Mouse (Mus musculus): ENCODE measurements around the gene Taf4. TPM values are rescaled to one million over a fixed set of nuclear protein-coding genes. Genes with fewer than 3 reads are reported as not detected.
A peak's percentile ranks its signal among the peaks of the same experiment; 100 is the strongest.

The Taf4 gene
- 3.4 and 3.7 TPM in 2 replicates for polyA plus RNA-seq (2015; fragmentation: Nextera tagmentation; extraction: Ambion mirVana)

GRCm38 (mm10) chr2:179976628-179977343, at the start of gene Taf4:
Taf4 (minus strand) TSS chr2:179976646.
- Histone ChIP-seq H3K4me2 (peak within 1 kb of the TSS; percentile 96), H3K9ac (peak within 1 kb of the TSS; percentile 99), H3K27me3 (no peaks in the 10 kb centered on the region), H3K36me3 (no peaks in the 10 kb centered on the region), H3K4me1 (peaks cover 30% of the 10 kb centered on the region), H3K27ac (peak within 1 kb of the TSS; percentile 95), H3K4me3 (peak within 1 kb of the TSS; percentile 78), H3K9me3 (no peaks in the 10 kb centered on the region)
- peak; percentile 96 for ATAC-seq (ENCODE audit: borderline replicate concordance, extremely low read depth, low FRiP score, low TSS enrichment)
- 1% methylated on average over 75 of the region's 84 CpGs for WGBS

- peaks cover 29% of the 10 kb centered on the region for H3K4me1 ChIP-seq
- no peaks in the 10 kb centered on the region for H3K9me3 ChIP-seq
- peaks cover 24% of the 10 kb centered on the region for H3K27me3 ChIP-seq
- H3K27ac ChIP-seq = 0 out of 2 replicates have a peak overlapping the region, but pooled peaks have one; percentile 95
- peak overlapping the region; percentile 71 for H3K4me2 ChIP-seq
- ATAC-seq (ENCODE audit: borderline replicate concordance, extremely low read depth, low FRiP score, low TSS enrichment) = no peak
- H3K36me3 ChIP-seq = peaks cover 29% of the 10 kb centered on the region
- H3K4me3 ChIP-seq = peak overlapping the region; percentile 85
- WGBS = 3% methylated on average over 6 of the region's 6 CpGs
- peak overlapping the region; percentile 86 for H3K9ac ChIP-seq
Observed at GRCm38 (mm10) chr2:180025861-180026200, 49.4 kb upstream of the Taf4 start.

GRCm38 (mm10) chr2:180025135-180025860, 48.9 kb upstream of the Taf4 start:
- Histone ChIP-seq H3K9ac (peak overlapping the region; percentile 86), H3K4me2 (peak overlapping the region; percentile 71), H3K27ac (peak overlapping the region; percentile 95), H3K9me3 (no peaks in the 10 kb centered on the region), H3K36me3 (peaks cover 24% of the 10 kb centered on the region), H3K4me1 (peaks cover 29% of the 10 kb centered on the region), H3K27me3 (peaks cover 24% of the 10 kb centered on the region), H3K4me3 (peak overlapping the region; percentile 85)
- WGBS = under 1% methylated on average over 82 of the region's 84 CpGs
- ATAC-seq (ENCODE audit: borderline replicate concordance, extremely low read depth, low FRiP score, low TSS enrichment) = peak; percentile 8

- Histone ChIP-seq H3K9me3 (no peaks in the 10 kb centered on the region), H3K27me3 (peaks cover 24% of the 10 kb centered on the region), H3K9ac (peak within 1 kb of the TSS; percentile 86), H3K4me1 (peaks cover 29% of the 10 kb centered on the region), H3K27ac (peak within 1 kb of the TSS; percentile 95), H3K4me2 (peak within 1 kb of the TSS; percentile 90), H3K4me3 (peak within 1 kb of the TSS; percentile 85), H3K36me3 (peaks cover 20% of the 10 kb centered on the region)
- ATAC-seq (ENCODE audit: borderline replicate concordance, extremely low read depth, low FRiP score, low TSS enrichment) = peak; percentile 97
- WGBS = under 1% methylated on average over 67 of the region's 80 CpGs
Observed at GRCm38 (mm10) chr2:180024401-180025098, 48.1 kb upstream of the Taf4 start, which contains the start of gene Lsm14b. Lsm14b (plus strand) TSS chr2:180024987.

- H3K9ac ChIP-seq = no peak overlapping the region
- no peak overlapping the region for H3K4me3 ChIP-seq
- H3K9me3 ChIP-seq = no peaks in the 10 kb centered on the region
- WGBS = 47% methylated on average over 6 of the region's 6 CpGs
- H3K36me3 ChIP-seq = peaks cover 3% of the 10 kb centered on the region; the same call in 1 of the 2 replicates
- peaks cover 24% of the 10 kb centered on the region for H3K27me3 ChIP-seq
- ATAC-seq (ENCODE audit: borderline replicate concordance, extremely low read depth, low FRiP score, low TSS enrichment) = no peak
- H3K4me1 ChIP-seq = peaks cover 28% of the 10 kb centered on the region
- no peak overlapping the region for H3K27ac ChIP-seq
- no peak overlapping the region for H3K4me2 ChIP-seq
Observed at GRCm38 (mm10) chr2:180022751-180023150, 46.3 kb upstream of the Taf4 start.

GRCm38 (mm10) chr2:180020919-180021318, 44.5 kb upstream of the Taf4 start:
- peaks cover 24% of the 10 kb centered on the region for H3K27me3 ChIP-seq
- no peaks in the 10 kb centered on the region for H3K9me3 ChIP-seq
- no peak overlapping the region for H3K9ac ChIP-seq
- no peaks in the 10 kb centered on the region for H3K36me3 ChIP-seq
- no peak for ATAC-seq (ENCODE audit: borderline replicate concordance, extremely low read depth, low FRiP score, low TSS enrichment)
- peaks cover 14% of the 10 kb centered on the region for H3K4me1 ChIP-seq
- H3K27ac ChIP-seq = no peak overlapping the region
- H3K4me2 ChIP-seq = no peak overlapping the region
- 68% methylated on average over 8 of the region's 8 CpGs for WGBS
- no peak overlapping the region for H3K4me3 ChIP-seq

GRCm38 (mm10) chr2:180020091-180020661, 43.7 kb upstream of the Taf4 start:
- H3K36me3 ChIP-seq = no peaks in the 10 kb centered on the region
- H3K4me1 ChIP-seq = peaks cover 13% of the 10 kb centered on the region
- H3K4me2 ChIP-seq = no peak overlapping the region
- H3K9me3 ChIP-seq = no peaks in the 10 kb centered on the region
- no peak overlapping the region for H3K9ac ChIP-seq
- peaks cover 24% of the 10 kb centered on the region for H3K27me3 ChIP-seq
- WGBS = 70% methylated on average over 7 of the region's 7 CpGs
- no peak for ATAC-seq (ENCODE audit: borderline replicate concordance, extremely low read depth, low FRiP score, low TSS enrichment)
- H3K4me3 ChIP-seq = no peak overlapping the region
- H3K27ac ChIP-seq = no peak overlapping the region

- WGBS = 80% methylated on average over 9 of the region's 9 CpGs
- H3K27me3 ChIP-seq = peaks cover 22% of the 10 kb centered on the region
Observed at GRCm38 (mm10) chr2:180018573-180018972, 42.1 kb upstream of the Taf4 start.

GRCm38 (mm10) chr2:180017632-180018031, 41.2 kb upstream of the Taf4 start:
- Histone ChIP-seq H3K4me2 (no peak overlapping the region), H3K4me1 (peaks cover 10% of the 10 kb centered on the region), H3K27me3 (peaks cover 12% of the 10 kb centered on the region), H3K27ac (peak overlapping the region; percentile 34), H3K9ac (no peak overlapping the region), H3K36me3 (no peaks in the 10 kb centered on the region), H3K4me3 (no peak overlapping the region), H3K9me3 (no peaks in the 10 kb centered on the region)
- 43% methylated on average over 4 of the region's 4 CpGs for WGBS
- ATAC-seq (ENCODE audit: borderline replicate concordance, extremely low read depth, low FRiP score, low TSS enrichment) = no peak

More at GRCm38 (mm10) chr2:180018573-180018972, 42.1 kb upstream of the Taf4 start:
- H3K4me1 ChIP-seq = peaks cover 10% of the 10 kb centered on the region
- H3K27ac ChIP-seq = no peak overlapping the region
- H3K9me3 ChIP-seq = no peaks in the 10 kb centered on the region
- no peak overlapping the region for H3K9ac ChIP-seq
- ATAC-seq (ENCODE audit: borderline replicate concordance, extremely low read depth, low FRiP score, low TSS enrichment) = no peak
- no peaks in the 10 kb centered on the region for H3K36me3 ChIP-seq
- H3K4me2 ChIP-seq = no peak overlapping the region
- no peak overlapping the region for H3K4me3 ChIP-seq

GRCm38 (mm10) chr2:180013686-180014085, 37.2 kb upstream of the Taf4 start:
- Histone ChIP-seq H3K9me3 (no peaks in the 10 kb centered on the region), H3K9ac (no peak overlapping the region), H3K36me3 (no peaks in the 10 kb centered on the region), H3K27me3 (no peaks in the 10 kb centered on the region), H3K4me2 (no peak overlapping the region), H3K4me1 (peaks cover 10% of the 10 kb centered on the region), H3K27ac (no peak overlapping the region), H3K4me3 (no peak overlapping the region)
- WGBS = 88% methylated on average over 7 of the region's 7 CpGs
- no peak for ATAC-seq (ENCODE audit: borderline replicate concordance, extremely low read depth, low FRiP score, low TSS enrichment)

GRCm38 (mm10) chr2:180011370-180011769, 34.9 kb upstream of the Taf4 start:
- no peaks in the 10 kb centered on the region for H3K4me1 ChIP-seq
- H3K9ac ChIP-seq = no peak overlapping the region
- H3K27me3 ChIP-seq = no peaks in the 10 kb centered on the region
- ATAC-seq (ENCODE audit: borderline replicate concordance, extremely low read depth, low FRiP score, low TSS enrichment) = no peak
- H3K27ac ChIP-seq = no peak overlapping the region
- WGBS = 84% methylated on average over 6 of the region's 6 CpGs
- no peak overlapping the region for H3K4me2 ChIP-seq
- no peak overlapping the region for H3K4me3 ChIP-seq
- H3K9me3 ChIP-seq = no peaks in the 10 kb centered on the region
- no peaks in the 10 kb centered on the region for H3K36me3 ChIP-seq
